Mouse (Mus musculus): ENCODE measurements around the gene Gpr179. TPM values are rescaled to one million over a fixed set of nuclear protein-coding genes. Genes with fewer than 3 reads are reported as not detected.

Gpr179 gene
- 1 to 10 TPM in 3 of 4 experiments, under 1 TPM in 1; 0.96 to 6.4 (median 4.0) TPM for total RNA-seq (2022)

GRCm38 (mm10) chr11:97352027-97352684 is at the start of gene Gpr179:
Gpr179 (minus strand) TSS chr11:97352077.
- DNase-seq = no peak

GRCm38 (mm10) chr11:97401082-97401481 is 49.2 kb upstream of the Gpr179 start:
- no peak for DNase-seq

GRCm38 (mm10) chr11:97399958-97400710 is 48.3 kb upstream of the Gpr179 start:
- peak; percentile 77 for DNase-seq

GRCm38 (mm10) chr11:97398506-97398905 is 46.6 kb upstream of the Gpr179 start:
- DNase-seq = no peak

- no peak for DNase-seq
Observed at GRCm38 (mm10) chr11:97394146-97394545, 42.3 kb upstream of the Gpr179 start.

- DNase-seq = no peak
Observed at GRCm38 (mm10) chr11:97393658-97394057, 41.8 kb upstream of the Gpr179 start.

- DNase-seq = no peak
Observed at GRCm38 (mm10) chr11:97389127-97389526, 37.2 kb upstream of the Gpr179 start.

- peak; percentile 64 for DNase-seq
Observed at GRCm38 (mm10) chr11:97387811-97388210, 35.9 kb upstream of the Gpr179 start.

GRCm38 (mm10) chr11:97383764-97384163 is 31.9 kb upstream of the Gpr179 start:
- no peak for DNase-seq

- DNase-seq = no peak
Observed at GRCm38 (mm10) chr11:97383017-97383416, 31.1 kb upstream of the Gpr179 start.

GRCm38 (mm10) chr11:97380036-97380435 is 28.2 kb upstream of the Gpr179 start:
- DNase-seq = no peak

GRCm38 (mm10) chr11:97373402-97373801 is 21.5 kb upstream of the Gpr179 start:
- DNase-seq = no peak

GRCm38 (mm10) chr11:97372159-97372864 is 20.4 kb upstream of the Gpr179 start:
- DNase-seq = no peak

- no peak for DNase-seq
Observed at GRCm38 (mm10) chr11:97370329-97371091, 18.6 kb upstream of the Gpr179 start.

GRCm38 (mm10) chr11:97368501-97368900 is 16.6 kb upstream of the Gpr179 start:
- DNase-seq = no peak

- DNase-seq = no peak
Observed at GRCm38 (mm10) chr11:97365556-97365955, 13.7 kb upstream of the Gpr179 start.

- no peak for DNase-seq
Observed at GRCm38 (mm10) chr11:97363644-97363995, 11.7 kb upstream of the Gpr179 start.

- no peak for DNase-seq
Observed at GRCm38 (mm10) chr11:97362943-97363643, 11.2 kb upstream of the Gpr179 start.

GRCm38 (mm10) chr11:97362649-97362942 is 10.7 kb upstream of the Gpr179 start:
- DNase-seq = no peak

- DNase-seq = peak; percentile 91
Observed at GRCm38 (mm10) chr11:97361948-97362648, 10.2 kb upstream of the Gpr179 start, which contains the start of gene Socs7. Socs7 (plus strand) TSS chr11:97362551.

GRCm38 (mm10) chr11:97357663-97358062 is 5.8 kb upstream of the Gpr179 start:
- DNase-seq = peak; percentile 54
